Mouse (Mus musculus): ENCODE data around the gene Gm13693. TPM values are rescaled to one million over a fixed set of nuclear protein-coding genes. Genes with fewer than 3 reads are reported as not detected.
"Not testable (repeated sequence)": the region's sequence is repeated elsewhere in the genome, so short reads cannot be mapped to it uniquely, and the experiment has no call there.

The Gm13693 gene
- polyA plus RNA-seq, 1 experiment from 2014 or later: not detected

DNA sequence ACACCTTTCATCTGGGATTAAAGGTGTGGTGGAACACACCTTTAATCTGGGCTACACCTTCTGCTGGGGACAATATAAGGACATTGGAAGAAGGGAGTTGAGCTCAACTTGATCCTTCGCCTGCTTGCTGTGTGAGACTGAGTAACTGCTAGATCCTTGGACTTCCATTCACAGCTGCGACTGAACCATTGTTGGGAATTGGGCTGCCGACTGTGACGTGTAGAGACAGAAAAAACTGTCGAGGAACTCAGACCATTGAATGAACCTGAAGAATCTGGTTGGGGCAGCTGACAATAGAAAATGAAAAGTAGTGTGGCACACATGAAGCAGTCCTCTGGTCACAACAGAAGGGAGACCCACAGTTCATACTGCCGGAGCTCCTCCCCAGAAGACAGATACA, 23.1 kb downstream of the Gm13693 start, which contains the start of gene Gm13697:
Gene Gm13697 (plus strand): TSS at position 301 of the 400 bp plus-strand sequence.
- not testable (repeated sequence) for H3K27ac ChIP-seq (ENCODE audit: low read length); H3K4me3 ChIP-seq (ENCODE audit: low read depth, low read length); H3K4me1 ChIP-seq (ENCODE audit: control insufficient read depth, insufficient read depth, low read length); H3K9me3 ChIP-seq (replicated peaks; ENCODE audit: control insufficient read depth, low read length, poor library complexity, severe bottlenecking); H3K36me3 ChIP-seq (ENCODE audit: control insufficient read depth, insufficient read depth, low read length); ATAC-seq; H3K9ac ChIP-seq (ENCODE audit: low read depth, low read length); H3K27me3 ChIP-seq (ENCODE audit: control insufficient read depth, insufficient read depth, low read depth, low read length); H3K4me2 ChIP-seq (ENCODE audit: low read length)
- no CpG with 5 or more reads among the region's 6 CpGs for WGBS

DNA sequence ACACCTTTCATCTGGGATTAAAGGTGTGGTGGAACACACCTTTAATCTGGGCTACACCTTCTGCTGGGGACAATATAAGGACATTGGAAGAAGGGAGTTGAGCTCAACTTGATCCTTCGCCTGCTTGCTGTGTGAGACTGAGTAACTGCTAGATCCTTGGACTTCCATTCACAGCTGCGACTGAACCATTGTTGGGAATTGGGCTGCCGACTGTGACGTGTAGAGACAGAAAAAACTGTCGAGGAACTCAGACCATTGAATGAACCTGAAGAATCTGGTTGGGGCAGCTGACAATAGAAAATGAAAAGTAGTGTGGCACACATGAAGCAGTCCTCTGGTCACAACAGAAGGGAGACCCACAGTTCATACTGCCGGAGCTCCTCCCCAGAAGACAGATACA, 28.9 kb downstream of the Gm13693 start, which contains the start of gene Gm13691:
Gene Gm13691 (plus strand): TSS at position 301 of the 400 bp plus-strand sequence.
- H3K27ac ChIP-seq (ENCODE audit: low read length); H3K4me1 ChIP-seq (ENCODE audit: control insufficient read depth, insufficient read depth, low read length); H3K9ac ChIP-seq (ENCODE audit: low read depth, low read length); H3K36me3 ChIP-seq (ENCODE audit: control insufficient read depth, insufficient read depth, low read length); H3K27me3 ChIP-seq (ENCODE audit: control insufficient read depth, insufficient read depth, low read depth, low read length); H3K4me2 ChIP-seq (ENCODE audit: low read length); ATAC-seq; H3K9me3 ChIP-seq (replicated peaks; ENCODE audit: control insufficient read depth, low read length, poor library complexity, severe bottlenecking); H3K4me3 ChIP-seq (ENCODE audit: low read depth, low read length): not testable (repeated sequence)
- no CpG with 5 or more reads among the region's 6 CpGs for WGBS

DNA sequence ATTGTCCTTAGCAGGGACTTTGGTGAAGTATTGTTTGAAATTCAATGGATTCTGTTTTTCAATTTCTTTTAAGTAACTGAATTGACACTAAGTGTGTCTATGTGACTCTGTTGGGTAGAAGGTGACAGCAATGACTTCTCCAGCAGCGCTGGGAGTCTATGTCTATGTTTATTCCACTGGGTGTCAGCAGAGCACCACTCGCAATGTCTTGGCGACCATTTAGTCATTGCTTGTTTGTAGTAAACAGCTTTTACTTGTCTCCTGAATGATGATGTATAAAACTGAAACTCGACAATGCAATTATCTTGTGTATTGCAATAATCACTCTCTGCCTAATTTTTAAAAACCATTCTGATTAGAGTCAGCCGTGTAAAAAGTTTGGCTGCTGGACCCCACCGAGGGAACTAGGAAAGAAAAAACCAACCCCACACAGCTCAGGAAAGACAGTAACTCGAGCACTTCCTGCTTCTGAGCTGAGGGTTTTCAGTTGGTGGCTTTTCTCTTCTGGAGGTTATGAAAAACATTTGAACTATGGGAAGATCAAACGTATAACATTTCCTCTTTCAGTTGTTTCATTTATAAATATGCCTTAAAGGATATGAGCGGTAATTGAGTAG, 32.4 kb downstream of the Gm13693 start:
- not testable (repeated sequence) for H3K4me3 ChIP-seq (ENCODE audit: low read depth, low read length); H3K4me2 ChIP-seq (ENCODE audit: low read length); H3K9me3 ChIP-seq (replicated peaks; ENCODE audit: control insufficient read depth, low read length, poor library complexity, severe bottlenecking); ATAC-seq; H3K4me1 ChIP-seq (ENCODE audit: control insufficient read depth, insufficient read depth, low read length); H3K36me3 ChIP-seq (ENCODE audit: control insufficient read depth, insufficient read depth, low read length); H3K27ac ChIP-seq (ENCODE audit: low read length); H3K27me3 ChIP-seq (ENCODE audit: control insufficient read depth, insufficient read depth, low read depth, low read length); H3K9ac ChIP-seq (ENCODE audit: low read depth, low read length)
- 70% methylated on average over 7 of the region's 9 CpGs for WGBS

DNA sequence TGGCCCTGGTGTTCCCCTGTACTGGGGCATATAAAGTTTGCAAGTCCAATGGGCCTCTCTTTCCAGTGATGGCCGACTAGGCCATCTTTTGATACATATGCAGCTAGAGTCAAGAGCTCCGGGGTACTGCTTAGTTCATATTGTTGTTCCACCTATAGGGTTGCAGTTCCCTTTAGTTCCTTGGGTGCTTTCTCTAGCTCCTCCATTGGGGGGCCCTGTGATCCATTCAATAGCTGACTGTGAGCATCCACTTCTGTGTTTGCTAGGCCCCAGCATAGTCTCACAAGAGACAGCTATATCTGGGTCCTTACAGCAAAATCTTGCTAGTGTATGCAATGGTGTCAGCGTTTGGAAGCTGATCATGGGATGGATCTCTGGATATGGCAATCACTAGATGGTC, 33.2 kb downstream of the Gm13693 start:
- not testable (repeated sequence) for H3K9ac ChIP-seq (ENCODE audit: low read depth, low read length); ATAC-seq; H3K4me2 ChIP-seq (ENCODE audit: low read length); H3K4me3 ChIP-seq (ENCODE audit: low read depth, low read length); H3K4me1 ChIP-seq (ENCODE audit: control insufficient read depth, insufficient read depth, low read length); H3K9me3 ChIP-seq (replicated peaks; ENCODE audit: control insufficient read depth, low read length, poor library complexity, severe bottlenecking); H3K27ac ChIP-seq (ENCODE audit: low read length); H3K36me3 ChIP-seq (ENCODE audit: control insufficient read depth, insufficient read depth, low read length); H3K27me3 ChIP-seq (ENCODE audit: control insufficient read depth, insufficient read depth, low read depth, low read length)
- no CpG with 5 or more reads among the region's 3 CpGs for WGBS

DNA sequence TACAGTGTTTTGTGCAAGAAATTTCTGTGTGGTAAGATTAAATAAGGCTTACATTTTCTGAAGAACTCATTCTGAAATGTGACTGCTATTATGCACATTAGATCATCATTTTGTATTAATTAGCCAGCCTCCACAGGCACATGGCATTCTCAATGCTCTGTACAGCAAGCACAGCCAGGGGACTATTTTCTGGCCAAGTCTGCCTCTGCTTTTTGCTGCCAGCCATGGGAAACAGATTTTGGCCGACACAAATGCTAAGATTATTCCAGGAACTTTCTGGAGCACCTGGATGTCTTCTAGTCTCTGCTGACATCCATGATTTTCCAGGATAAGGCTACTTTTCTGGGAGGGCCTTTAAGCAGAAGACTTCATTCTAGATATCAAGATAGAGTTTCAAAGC, 47.6 kb downstream of the Gm13693 start:
- no peaks in the 10 kb centered on the region for H3K4me1 ChIP-seq (ENCODE audit: control insufficient read depth, insufficient read depth, low read length)
- H3K9ac ChIP-seq (ENCODE audit: low read depth, low read length): no peak overlapping the region
- WGBS: 73% methylated on average over 1 of the region's 1 CpGs
- ATAC-seq: no peak
- no peaks in the 10 kb centered on the region for H3K36me3 ChIP-seq (ENCODE audit: control insufficient read depth, insufficient read depth, low read length)
- H3K27me3 ChIP-seq (ENCODE audit: control insufficient read depth, insufficient read depth, low read depth, low read length): no peaks in the 10 kb centered on the region
- H3K27ac ChIP-seq (ENCODE audit: low read length): no peak overlapping the region
- no peak overlapping the region for H3K4me2 ChIP-seq (ENCODE audit: low read length)
- H3K9me3 ChIP-seq (replicated peaks; ENCODE audit: control insufficient read depth, low read length, poor library complexity, severe bottlenecking): no peaks in the 10 kb centered on the region
- H3K4me3 ChIP-seq (ENCODE audit: low read depth, low read length): no peak overlapping the region

DNA sequence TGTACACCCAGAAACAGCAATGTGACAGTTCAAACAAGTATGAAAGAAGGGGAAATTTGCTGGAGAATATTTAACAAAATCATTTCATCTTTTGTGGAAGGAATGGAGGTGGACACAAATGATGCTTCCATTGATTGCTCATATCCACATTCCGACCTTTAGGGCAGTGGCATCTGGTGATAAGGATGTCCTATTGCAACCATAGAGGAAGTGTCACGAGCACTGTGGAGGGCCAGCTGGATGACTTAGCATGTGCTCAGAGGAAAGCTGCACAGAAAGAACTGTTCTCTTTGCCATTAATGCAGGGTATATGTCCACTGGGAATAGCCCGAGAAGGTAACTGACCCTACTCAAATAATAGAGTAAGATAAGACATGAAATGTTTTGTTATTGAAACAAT, 48.5 kb downstream of the Gm13693 start:
- no peak overlapping the region for H3K4me2 ChIP-seq (ENCODE audit: low read length)
- H3K9ac ChIP-seq (ENCODE audit: low read depth, low read length): no peak overlapping the region
- no peak for ATAC-seq
- no peaks in the 10 kb centered on the region for H3K36me3 ChIP-seq (ENCODE audit: control insufficient read depth, insufficient read depth, low read length)
- no peak overlapping the region for H3K4me3 ChIP-seq (ENCODE audit: low read depth, low read length)
- WGBS: 94% methylated on average over 3 of the region's 3 CpGs
- no peaks in the 10 kb centered on the region for H3K9me3 ChIP-seq (replicated peaks; ENCODE audit: control insufficient read depth, low read length, poor library complexity, severe bottlenecking)
- no peaks in the 10 kb centered on the region for H3K27me3 ChIP-seq (ENCODE audit: control insufficient read depth, insufficient read depth, low read depth, low read length)
- no peaks in the 10 kb centered on the region for H3K4me1 ChIP-seq (ENCODE audit: control insufficient read depth, insufficient read depth, low read length)
- no peak overlapping the region for H3K27ac ChIP-seq (ENCODE audit: low read length)

Other genes starting within 250 kb of the Gm13693 start
- gene Itgav, start 237.1 kb upstream of the Gm13693 start, polyA plus RNA-seq (2015; fragmentation: Nextera tagmentation; extraction: Ambion mirVana): 19.9 and 20.5 TPM in 2 replicates
- 87.2 and 94.6 TPM in 2 replicates for gene Fam171b, start 148.9 kb upstream of the Gm13693 start, polyA plus RNA-seq (2015; fragmentation: Nextera tagmentation; extraction: Ambion mirVana)
- gene Zswim2, start 20.3 kb upstream of the Gm13693 start, polyA plus RNA-seq (2015; fragmentation: Nextera tagmentation; extraction: Ambion mirVana): not detected in 2 replicates
- gene Gm13698, start 5.8 kb upstream of the Gm13693 start, polyA plus RNA-seq (2015; fragmentation: Nextera tagmentation; extraction: Ambion mirVana): not detected in 2 replicates
- not detected in 2 replicates for gene Gm13695, start 5.8 kb downstream of the Gm13693 start, polyA plus RNA-seq (2015; fragmentation: Nextera tagmentation; extraction: Ambion mirVana)
- gene Gm13696, start 11.6 kb downstream of the Gm13693 start, polyA plus RNA-seq (2015; fragmentation: Nextera tagmentation; extraction: Ambion mirVana): not detected in 2 replicates
- not detected in 2 replicates for gene Gm13694, start 17.4 kb downstream of the Gm13693 start, polyA plus RNA-seq (2015; fragmentation: Nextera tagmentation; extraction: Ambion mirVana)
- gene Gm13697, start 23.2 kb downstream of the Gm13693 start, polyA plus RNA-seq (2015; fragmentation: Nextera tagmentation; extraction: Ambion mirVana): not detected in 2 replicates
- gene Gm13691, start 29.1 kb downstream of the Gm13693 start, polyA plus RNA-seq (2015; fragmentation: Nextera tagmentation; extraction: Ambion mirVana): not detected in 2 replicates